Mouse (Mus musculus) embryonic fibroblast, embryonic 13.5 days (primary cell): ENCODE data around the gene Trmt2b. TPM values are rescaled to one million over a fixed set of nuclear protein-coding genes. Genes with fewer than 3 reads are reported as not detected.
"Not testable (repeated sequence)": the region's sequence is repeated elsewhere in the genome, so short reads cannot be mapped to it uniquely, and the experiment has no call there.

Experiments used
- H3K27ac ChIP-seq: 2 replicates; pipeline ENCODE4 v1.5.1; 2012; ENCODE audit warnings: low read length, control low read depth, inconsistent platforms; ENCODE audit not compliant: insufficient read depth
- H3K4me1 ChIP-seq: 2 replicates; pipeline ENCODE4 v1.6.1; 2011; ENCODE audit warnings: low read length; ENCODE audit not compliant: control insufficient read depth, insufficient read depth
- H3K4me3 ChIP-seq: 2 replicates; pipeline ENCODE4 v1.5.1; 2011; ENCODE audit warnings: mild to moderate bottlenecking, control low read depth, low read length; ENCODE audit not compliant: insufficient read depth
- CTCF ChIP-seq: IDR thresholded peaks from 2 replicates; pipeline ENCODE4 v1.5.1; 2011; ENCODE audit warnings: mild to moderate bottlenecking, control low read depth, low read length, moderate library complexity, borderline replicate concordance; ENCODE audit not compliant: insufficient read depth
- POLR2A ChIP-seq: IDR thresholded peaks from 2 replicates; pipeline ENCODE4 v1.6.1; 2011; ENCODE audit warnings: low read depth, mild to moderate bottlenecking, control low read depth, low read length, moderate library complexity
- polyA plus RNA-seq: library from polyadenylated mRNA; stranded (reverse); fragments of >200 nt; gene quantifications from 2 replicates; pipeline ENCODE4 v1.2.4, GENCODE M21; 2011; ENCODE audit warnings: low read depth; ENCODE audit not compliant: missing spikeins, insufficient read length

Trmt2b gene
- polyA plus RNA-seq, 1 experiment: 21.7 TPM

GRCm38 (mm10) chrX:134233048-134233447 is 43.7 kb downstream of the Trmt2b start:
- Histone ChIP-seq H3K4me3 (no peak overlapping the region), H3K4me1 (no peaks in the 10 kb centered on the region), H3K27ac (no peak overlapping the region)
- no peak for TF ChIP-seq POLR2A
- TF ChIP-seq CTCF: no peak

- TF ChIP-seq CTCF (no peak), POLR2A (no peak)
- no peak within 1 kb of the TSS; the same call in 1 of the 2 replicates for H3K27ac ChIP-seq
- H3K4me3 ChIP-seq: no peak within 1 kb of the TSS
- H3K4me1 ChIP-seq: no peaks in the 10 kb centered on the region; the same call in 1 of the 2 replicates
Observed at GRCm38 (mm10) chrX:134221856-134222255, 54.9 kb downstream of the Trmt2b start, which contains the start of gene Nox1. Gene Nox1, minus strand, starts transcription at chrX:134221956.

GRCm38 (mm10) chrX:134220618-134221017 is 56.2 kb downstream of the Trmt2b start:
- no peaks in the 10 kb centered on the region; the same call in 1 of the 2 replicates for H3K4me1 ChIP-seq
- no peak overlapping the region for H3K4me3 ChIP-seq
- no peak for TF ChIP-seq POLR2A
- no peak for TF ChIP-seq CTCF
- no peak overlapping the region; the same call in 1 of the 2 replicates for H3K27ac ChIP-seq

- H3K4me3 ChIP-seq: no peak overlapping the region
- H3K27ac ChIP-seq: no peak overlapping the region
- no peaks in the 10 kb centered on the region; the same call in 1 of the 2 replicates for H3K4me1 ChIP-seq
- TF ChIP-seq CTCF (no peak), POLR2A (no peak)
Observed at GRCm38 (mm10) chrX:134218161-134218560, 58.6 kb downstream of the Trmt2b start.

- no peak overlapping the region for H3K27ac ChIP-seq
- TF ChIP-seq CTCF: no peak
- no peak for TF ChIP-seq POLR2A
- no peaks in the 10 kb centered on the region for H3K4me1 ChIP-seq
- H3K4me3 ChIP-seq: no peak overlapping the region
Observed at GRCm38 (mm10) chrX:134211151-134211642, 65.6 kb downstream of the Trmt2b start.

GRCm38 (mm10) chrX:134208491-134208890 is 68.3 kb downstream of the Trmt2b start:
- Histone ChIP-seq H3K27ac (no peak overlapping the region), H3K4me3 (no peak overlapping the region), H3K4me1 (no peaks in the 10 kb centered on the region)
- TF ChIP-seq POLR2A: no peak
- TF ChIP-seq CTCF: no peak

- not testable (repeated sequence) for H3K27ac ChIP-seq, H3K4me1 ChIP-seq, H3K4me3 ChIP-seq
Observed at GRCm38 (mm10) chrX:134187201-134187600, 89.6 kb downstream of the Trmt2b start, which contains the start of gene Arl13a. Gene Arl13a, plus strand, starts transcription at chrX:134187501.

GRCm38 (mm10) chrX:134174699-134175098 is 102.1 kb downstream of the Trmt2b start:
- Histone ChIP-seq H3K4me1 (no peaks in the 10 kb centered on the region), H3K4me3 (no peak overlapping the region), H3K27ac (no peak overlapping the region)
- TF ChIP-seq POLR2A: no peak

Other genes with a start within 250 kb of the Trmt2b start
- gene Cstf2, start 217.8 kb downstream of the Trmt2b start, polyA plus RNA-seq: 29.3 and 39.3 TPM in 2 replicates
- gene Xkrx, start 114.9 kb downstream of the Trmt2b start, polyA plus RNA-seq: 0.58 and 0.90 TPM in 2 replicates
- not detected in 2 replicates for gene Arl13a, start 89.5 kb downstream of the Trmt2b start, polyA plus RNA-seq
- 0.37 and 0.65 TPM in 2 replicates for gene Nox1, start 55.0 kb downstream of the Trmt2b start, polyA plus RNA-seq
- 6.8 and 10.9 TPM in 2 replicates for gene Tmem35a, start 18.2 kb upstream of the Trmt2b start, polyA plus RNA-seq
- 15.6 and 16.8 TPM in 2 replicates for gene Cenpi, start 31.1 kb upstream of the Trmt2b start, polyA plus RNA-seq
- gene Drp2, start 127.6 kb upstream of the Trmt2b start, polyA plus RNA-seq: 2.3 and 5.1 TPM in 2 replicates
- 0.38 and 0.46 TPM in 2 replicates for gene Taf7l, start 199.5 kb upstream of the Trmt2b start, polyA plus RNA-seq